Mouse (Mus musculus) erythroblast, embryonic 14.5 days (primary cell): ENCODE data around the gene Defb45. TPM values are rescaled to one million over a fixed set of nuclear protein-coding genes. Genes with fewer than 3 reads are reported as not detected.

Source experiments
- H3K27me3 ChIP-seq: 2 replicates; pipeline ENCODE4 v1.6.1; 2012; ENCODE audit warnings: inconsistent platforms; ENCODE audit not compliant: control insufficient read depth
- H3K36me3 ChIP-seq: 2 replicates; pipeline ENCODE4 v1.6.1; 2012; ENCODE audit warnings: mild to moderate bottlenecking, inconsistent platforms; ENCODE audit not compliant: control insufficient read depth
- H3K4me1 ChIP-seq: 2 replicates; pipeline ENCODE4 v1.6.1; 2012; ENCODE audit warnings: inconsistent platforms; ENCODE audit not compliant: control insufficient read depth
- H3K4me3 ChIP-seq: replicated peaks from 2 replicates; pipeline ENCODE3; 2012; ENCODE audit warnings: moderate library complexity, mild to moderate bottlenecking, inconsistent platforms
- H3K9me3 ChIP-seq: 2 replicates; pipeline ENCODE4 v1.6.1; 2012; ENCODE audit warnings: low read length, inconsistent platforms, mixed read lengths; ENCODE audit not compliant: control insufficient read depth
- GATA1 ChIP-seq: IDR thresholded peaks from 2 replicates; pipeline ENCODE4 v1.6.1; 2012; ENCODE audit warnings: low read length, inconsistent platforms, mixed read lengths
- TAL1 ChIP-seq: IDR thresholded peaks from 3 replicates; pipeline ENCODE4 v1.6.1; 2012; ENCODE audit warnings: low read length, inconsistent platforms, mixed read lengths
- polyA plus RNA-seq: library from polyadenylated mRNA; stranded (reverse); fragments of >175 nt; gene quantifications from 2 replicates; pipeline ENCODE4 v1.2.3, GENCODE M21; 2012

Gene Defb45
- not detected in 2 replicates for polyA plus RNA-seq

DNA sequence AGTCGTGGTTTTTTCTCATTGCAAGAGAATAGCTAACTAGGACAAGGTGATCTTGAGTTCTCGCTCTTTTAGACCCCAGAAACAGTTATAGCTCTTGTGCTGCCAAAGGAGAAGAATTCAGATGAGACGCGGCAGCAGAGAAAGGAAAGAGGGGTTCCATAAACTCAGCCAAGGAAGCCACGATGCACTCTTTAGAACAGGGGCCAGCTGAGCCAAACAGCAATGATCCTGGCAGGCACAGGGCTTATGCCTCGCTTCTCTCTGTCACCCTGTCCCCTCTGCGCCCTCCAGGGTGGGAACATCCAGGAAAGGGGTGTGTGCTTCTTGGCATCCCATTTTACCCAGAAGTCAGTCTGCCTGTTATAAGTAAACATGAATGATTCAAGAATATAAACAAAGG is at the start of gene Defb45:
Gene Defb45, minus strand, starts transcription at position 101 of the 400 bp plus-strand sequence.
- Histone ChIP-seq H3K9me3 (peaks cover 11% of the 10 kb centered on the region), H3K27me3 (no peaks in the 10 kb centered on the region), H3K36me3 (no peaks in the 10 kb centered on the region), H3K4me1 (no peaks in the 10 kb centered on the region), H3K4me3 (no peak within 1 kb of the TSS)
- TF ChIP-seq GATA1 (no peak), TAL1 (no peak)

DNA sequence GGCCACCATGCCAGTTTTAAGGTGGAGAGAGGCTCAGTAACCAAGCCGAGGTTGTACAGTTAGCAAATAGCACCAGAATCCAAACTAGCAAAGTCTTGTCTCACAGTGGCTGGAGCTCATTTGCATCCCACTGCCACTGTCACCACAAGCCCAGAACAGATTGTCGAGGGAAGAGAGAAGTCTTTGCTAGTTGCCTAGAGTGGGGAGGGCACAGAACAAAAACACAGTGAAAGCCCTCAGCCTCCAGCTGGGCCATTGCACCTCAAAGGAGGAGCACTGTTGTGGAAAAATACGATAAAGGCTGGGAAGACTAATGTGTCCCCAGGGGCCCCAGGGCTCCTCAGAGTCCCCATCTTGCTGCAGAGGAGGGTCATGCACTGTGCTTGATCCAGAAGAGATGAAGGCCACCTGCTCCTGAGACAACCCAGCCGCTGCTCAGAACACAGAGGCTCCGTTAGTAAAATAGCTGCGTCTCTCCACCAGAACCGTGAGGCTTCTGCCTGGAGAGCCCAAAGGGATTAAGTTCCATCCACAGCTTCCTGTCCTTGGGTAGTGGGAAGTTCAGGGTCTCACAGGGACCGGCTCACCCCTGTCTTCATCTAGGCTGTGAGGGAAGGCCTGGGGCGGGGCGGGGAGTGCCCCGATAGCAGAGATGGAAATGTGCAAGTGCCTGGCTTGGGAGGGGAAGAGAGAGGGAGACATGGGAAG is 40.4 kb upstream of the Defb45 start:
- H3K9me3 ChIP-seq: peaks cover 2% of the 10 kb centered on the region; the same call in 1 of the 2 replicates
- H3K36me3 ChIP-seq: no peaks in the 10 kb centered on the region
- H3K4me1 ChIP-seq: no peaks in the 10 kb centered on the region
- peaks cover under 1% of the 10 kb centered on the region for H3K27me3 ChIP-seq
- H3K4me3 ChIP-seq: no peak overlapping the region
- TF ChIP-seq GATA1: no peak
- TF ChIP-seq TAL1: no peak

DNA sequence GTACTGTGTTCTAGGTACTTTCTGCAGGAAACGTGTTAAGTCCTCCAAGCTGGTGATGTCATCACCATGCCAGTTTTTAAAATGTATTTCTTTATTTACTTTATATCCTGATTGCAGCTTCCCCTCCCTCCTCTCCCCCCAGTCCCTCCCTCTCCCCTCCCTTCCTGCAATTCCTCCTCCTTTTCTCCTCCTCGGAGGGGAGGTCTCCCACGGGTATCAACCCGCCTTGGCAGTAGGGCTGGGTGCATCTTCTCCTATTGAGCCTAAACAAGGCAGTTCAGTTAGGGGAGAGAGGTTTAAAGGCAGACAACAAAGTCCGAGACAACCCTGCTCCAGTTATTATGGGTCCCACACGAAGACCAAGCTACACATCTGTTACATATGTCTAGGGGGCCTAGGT is 39.7 kb upstream of the Defb45 start:
- Histone ChIP-seq H3K36me3 (no peaks in the 10 kb centered on the region), H3K4me1 (no peaks in the 10 kb centered on the region), H3K9me3 (peaks cover 2% of the 10 kb centered on the region; the same call in 1 of the 2 replicates), H3K4me3 (no peak overlapping the region), H3K27me3 (peaks cover 3% of the 10 kb centered on the region)
- TF ChIP-seq TAL1: no peak

DNA sequence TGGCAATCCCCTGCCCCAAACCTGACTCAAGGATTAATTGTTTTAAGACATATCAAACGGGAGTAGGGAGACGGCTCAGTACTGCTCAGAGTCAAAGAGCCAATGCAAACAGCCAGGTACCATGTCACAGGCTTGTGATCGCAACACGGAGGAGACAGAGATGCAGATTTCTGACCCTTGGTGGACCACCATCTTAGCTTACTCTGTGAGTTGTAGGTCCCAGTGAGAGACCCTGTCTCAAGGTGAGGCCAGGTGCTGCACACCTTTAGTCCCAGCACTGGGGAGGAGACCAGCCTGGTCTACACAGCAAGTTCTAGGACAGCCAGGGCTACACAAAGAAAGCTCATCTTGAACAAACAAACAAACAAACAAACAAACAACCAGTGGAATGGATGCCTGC is 38.2 kb upstream of the Defb45 start:
- Histone ChIP-seq H3K9me3 (no peaks in the 10 kb centered on the region), H3K4me3 (no peak overlapping the region), H3K4me1 (no peaks in the 10 kb centered on the region), H3K27me3 (peaks cover 8% of the 10 kb centered on the region), H3K36me3 (no peaks in the 10 kb centered on the region)
- no peak for TF ChIP-seq GATA1
- no peak for TF ChIP-seq TAL1

DNA sequence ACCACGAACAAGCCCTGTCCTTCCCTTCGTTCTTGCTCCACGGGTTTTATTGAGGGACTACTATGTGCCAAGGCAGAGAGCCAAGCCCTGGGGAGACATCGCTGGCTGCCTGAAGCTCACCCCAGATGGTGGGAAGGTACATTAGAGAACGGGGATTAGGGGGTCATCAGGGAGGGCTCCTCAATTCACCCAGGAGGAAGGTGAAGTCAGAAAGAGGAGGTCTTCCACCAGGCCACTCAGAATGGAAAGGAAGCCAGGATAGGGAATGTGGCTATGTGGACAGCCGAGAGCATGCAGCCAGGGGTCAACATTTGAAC is 37.8 kb upstream of the Defb45 start:
- no peak for TF ChIP-seq TAL1
- no peak for TF ChIP-seq GATA1
- no peaks in the 10 kb centered on the region for H3K36me3 ChIP-seq
- no peaks in the 10 kb centered on the region for H3K9me3 ChIP-seq
- H3K27me3 ChIP-seq: peaks cover 8% of the 10 kb centered on the region
- H3K4me3 ChIP-seq: no peak overlapping the region
- no peaks in the 10 kb centered on the region for H3K4me1 ChIP-seq

DNA sequence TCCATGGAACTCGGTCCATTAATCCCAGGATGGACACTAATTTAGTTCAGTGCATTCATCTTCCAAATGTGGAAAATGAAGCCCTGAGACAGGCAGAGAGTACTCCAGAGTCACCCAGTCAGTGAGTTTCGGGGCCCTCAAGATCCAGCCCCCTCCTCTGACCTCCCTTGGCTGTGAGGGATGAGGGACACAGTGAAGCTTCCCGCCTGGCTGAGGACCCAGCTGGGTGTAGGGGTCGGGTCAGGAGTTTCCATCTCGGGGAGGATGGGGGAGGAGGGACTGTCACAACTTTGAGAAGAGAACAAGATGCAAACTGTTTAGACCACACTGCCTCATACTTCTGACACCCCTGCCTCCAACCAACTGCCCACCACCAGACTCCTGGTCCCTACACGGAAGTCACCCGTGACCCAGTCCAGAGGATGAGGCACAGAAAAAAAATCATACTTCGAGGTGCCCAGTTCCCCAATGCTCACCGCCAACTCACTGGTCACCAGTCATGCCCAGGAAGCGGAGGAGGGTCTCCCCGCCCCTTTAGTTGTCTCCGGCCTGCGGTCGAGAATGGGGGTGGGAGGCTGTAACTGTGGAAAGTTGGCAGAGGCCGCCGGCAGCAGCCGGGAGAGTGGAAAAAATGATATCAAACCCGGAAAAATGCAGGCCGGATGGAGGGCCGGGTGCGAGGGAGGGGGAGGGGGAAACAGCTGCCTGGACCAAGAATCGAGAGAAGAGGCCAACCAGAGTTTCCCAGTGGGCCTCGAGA is 37.2 kb upstream of the Defb45 start:
- TF ChIP-seq TAL1: no peak
- TF ChIP-seq GATA1: no peak
- H3K4me3 ChIP-seq: no peak overlapping the region
- no peaks in the 10 kb centered on the region for H3K36me3 ChIP-seq
- H3K9me3 ChIP-seq: no peaks in the 10 kb centered on the region
- no peaks in the 10 kb centered on the region for H3K4me1 ChIP-seq
- peaks cover 8% of the 10 kb centered on the region for H3K27me3 ChIP-seq

DNA sequence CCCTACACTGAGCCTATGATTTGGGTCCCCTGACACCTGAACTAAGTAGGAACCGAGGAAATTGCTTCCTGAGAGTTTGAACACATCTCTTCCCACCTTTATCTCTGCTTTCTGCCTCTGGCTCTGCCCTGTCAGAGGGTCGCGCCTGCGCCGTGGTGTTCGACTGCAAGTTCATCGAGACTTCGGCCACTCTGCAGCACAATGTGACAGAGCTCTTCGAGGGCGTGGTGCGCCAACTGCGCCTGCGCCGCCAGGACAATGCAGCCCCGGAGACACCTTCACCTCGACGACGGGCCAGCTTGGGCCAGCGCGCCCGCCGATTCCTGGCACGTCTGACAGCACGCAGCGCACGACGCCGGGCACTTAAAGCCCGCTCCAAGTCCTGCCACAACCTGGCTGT is 35.1 kb upstream of the Defb45 start:
- no peaks in the 10 kb centered on the region for H3K9me3 ChIP-seq
- H3K36me3 ChIP-seq: no peaks in the 10 kb centered on the region
- H3K4me3 ChIP-seq: no peak overlapping the region
- no peaks in the 10 kb centered on the region for H3K4me1 ChIP-seq
- H3K27me3 ChIP-seq: peaks cover 8% of the 10 kb centered on the region
- TF ChIP-seq TAL1: no peak
- no peak for TF ChIP-seq GATA1

DNA sequence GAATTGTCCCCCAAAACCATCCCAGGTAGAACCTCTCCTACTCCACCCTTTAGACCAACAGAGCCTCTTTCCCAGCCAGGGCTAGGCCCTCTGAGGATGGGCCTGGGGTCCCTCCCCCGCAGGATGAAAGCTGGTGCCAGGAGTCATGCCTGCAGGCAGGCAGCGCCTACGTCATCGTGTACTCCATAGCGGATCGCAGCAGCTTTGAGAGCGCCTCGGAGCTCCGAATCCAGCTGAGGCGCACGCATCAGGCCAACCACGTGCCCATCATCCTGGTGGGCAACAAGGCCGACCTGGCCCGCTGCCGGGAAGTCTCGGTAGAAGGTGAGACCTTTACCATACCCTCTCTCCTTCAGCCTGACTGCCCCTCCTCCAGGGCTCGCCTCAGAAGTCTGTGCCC is 34.1 kb upstream of the Defb45 start:
- no peaks in the 10 kb centered on the region for H3K9me3 ChIP-seq
- no peaks in the 10 kb centered on the region for H3K36me3 ChIP-seq
- no peaks in the 10 kb centered on the region for H3K4me1 ChIP-seq
- TF ChIP-seq GATA1 (no peak), TAL1 (no peak)
- peaks cover 17% of the 10 kb centered on the region for H3K27me3 ChIP-seq
- no peak overlapping the region for H3K4me3 ChIP-seq

DNA sequence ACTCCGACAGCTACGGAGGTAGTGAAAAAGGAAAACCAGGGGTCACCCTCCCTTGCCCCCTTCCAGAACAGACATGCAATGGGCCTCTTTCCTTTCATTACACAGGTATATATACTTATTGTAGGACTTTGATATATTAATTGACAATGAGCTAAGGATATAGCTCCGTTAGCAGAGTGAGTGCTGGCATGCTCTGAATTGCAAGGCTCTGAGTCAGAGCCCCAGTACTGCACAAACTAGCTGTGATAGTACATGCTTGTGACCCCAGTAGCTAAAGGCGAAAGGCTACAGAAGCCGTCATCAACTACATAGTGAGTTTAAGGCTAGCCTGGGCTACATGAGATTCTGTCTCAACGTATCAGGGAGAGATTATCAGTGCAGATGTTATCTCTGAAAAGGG is 30.7 kb upstream of the Defb45 start:
- no peaks in the 10 kb centered on the region for H3K9me3 ChIP-seq
- no peak overlapping the region for H3K4me3 ChIP-seq
- no peaks in the 10 kb centered on the region for H3K36me3 ChIP-seq
- no peak for TF ChIP-seq GATA1
- no peak for TF ChIP-seq TAL1
- peaks cover 49% of the 10 kb centered on the region for H3K27me3 ChIP-seq
- peaks cover 2% of the 10 kb centered on the region; the same call in 1 of the 2 replicates for H3K4me1 ChIP-seq
